Mouse (Mus musculus): Measurements from ENCODE around the gene Odf4. TPM values are rescaled to one million over a fixed set of nuclear protein-coding genes. Genes with fewer than 3 reads are reported as not detected.
"Not testable (repeated sequence)": the region's sequence is repeated elsewhere in the genome, so short reads cannot be mapped to it uniquely, and the experiment has no call there.

Odf4 gene
- 506 and 512 TPM in 2 replicates for polyA plus RNA-seq (2012; rRNA removed)

GRCm38 (mm10) chr11:68926981-68927380 lies at the start of gene Odf4:
Gene Odf4 (minus strand): TSS chr11:68927081.
- Histone ChIP-seq H3K27me3 (ENCODE audit: control insufficient read depth, insufficient read depth, low read length) (no peaks in the 10 kb centered on the region), H3K4me1 (ENCODE audit: control insufficient read depth, insufficient read depth, low read length) (peaks cover 8% of the 10 kb centered on the region), H3K4me3 (ENCODE audit: control insufficient read depth, low read depth, low read length) (peak within 1 kb of the TSS; percentile 95), H3K27ac (ENCODE audit: control insufficient read depth, insufficient read depth, low read depth, low read length) (peak within 1 kb of the TSS; percentile 99), H3K36me3 (ENCODE audit: control insufficient read depth, insufficient read depth, low read length) (peaks cover 7% of the 10 kb centered on the region)
- peak; percentile 76 for TF ChIP-seq POLR2A (IDR thresholded peaks at IDR 0.05; ENCODE audit: control insufficient read depth, low read depth, low read length)
- TF ChIP-seq CTCF (IDR thresholded peaks at IDR 0.05; ENCODE audit: control insufficient read depth, insufficient read depth, insufficient replicate concordance, low read depth, low read length) = no peak

- H3K27ac ChIP-seq (ENCODE audit: control insufficient read depth, insufficient read depth, low read depth, low read length) = no peak overlapping the region
- peaks cover 2% of the 10 kb centered on the region; the same call in 1 of the 2 replicates for H3K36me3 ChIP-seq (ENCODE audit: control insufficient read depth, insufficient read depth, low read length)
- no peak for TF ChIP-seq CTCF (IDR thresholded peaks at IDR 0.05; ENCODE audit: control insufficient read depth, insufficient read depth, insufficient replicate concordance, low read depth, low read length)
- TF ChIP-seq POLR2A (IDR thresholded peaks at IDR 0.05; ENCODE audit: control insufficient read depth, low read depth, low read length) = no peak
- H3K4me3 ChIP-seq (ENCODE audit: control insufficient read depth, low read depth, low read length) = no peak overlapping the region
- H3K27me3 ChIP-seq (ENCODE audit: control insufficient read depth, insufficient read depth, low read length) = no peaks in the 10 kb centered on the region
- peaks cover 22% of the 10 kb centered on the region for H3K4me1 ChIP-seq (ENCODE audit: control insufficient read depth, insufficient read depth, low read length)
Observed at GRCm38 (mm10) chr11:68975601-68976000, 48.7 kb upstream of the Odf4 start.

GRCm38 (mm10) chr11:68975085-68975484 lies 48.2 kb upstream of the Odf4 start, which contains the start of gene Rangrf:
Gene Rangrf (minus strand): TSS chr11:68975185.
- peaks cover 22% of the 10 kb centered on the region for H3K4me1 ChIP-seq (ENCODE audit: control insufficient read depth, insufficient read depth, low read length)
- peaks cover 2% of the 10 kb centered on the region; the same call in 1 of the 2 replicates for H3K36me3 ChIP-seq (ENCODE audit: control insufficient read depth, insufficient read depth, low read length)
- H3K4me3 ChIP-seq (ENCODE audit: control insufficient read depth, low read depth, low read length) = peak within 1 kb of the TSS; percentile 91
- TF ChIP-seq CTCF (IDR thresholded peaks at IDR 0.05; ENCODE audit: control insufficient read depth, insufficient read depth, insufficient replicate concordance, low read depth, low read length) = no peak
- no peak for TF ChIP-seq POLR2A (IDR thresholded peaks at IDR 0.05; ENCODE audit: control insufficient read depth, low read depth, low read length)
- no peaks in the 10 kb centered on the region for H3K27me3 ChIP-seq (ENCODE audit: control insufficient read depth, insufficient read depth, low read length)
- H3K27ac ChIP-seq (ENCODE audit: control insufficient read depth, insufficient read depth, low read depth, low read length) = peak within 1 kb of the TSS; percentile 95

- peak overlapping the region; percentile 95 for H3K27ac ChIP-seq (ENCODE audit: control insufficient read depth, insufficient read depth, low read depth, low read length)
- H3K27me3 ChIP-seq (ENCODE audit: control insufficient read depth, insufficient read depth, low read length) = no peaks in the 10 kb centered on the region
- peaks cover 22% of the 10 kb centered on the region for H3K4me1 ChIP-seq (ENCODE audit: control insufficient read depth, insufficient read depth, low read length)
- TF ChIP-seq CTCF (IDR thresholded peaks at IDR 0.05; ENCODE audit: control insufficient read depth, insufficient read depth, insufficient replicate concordance, low read depth, low read length) (no peak), POLR2A (IDR thresholded peaks at IDR 0.05; ENCODE audit: control insufficient read depth, low read depth, low read length) (no peak)
- H3K36me3 ChIP-seq (ENCODE audit: control insufficient read depth, insufficient read depth, low read length) = peaks cover 2% of the 10 kb centered on the region; the same call in 1 of the 2 replicates
- H3K4me3 ChIP-seq (ENCODE audit: control insufficient read depth, low read depth, low read length) = peak overlapping the region; percentile 91
Observed at GRCm38 (mm10) chr11:68974059-68974450, 47.2 kb upstream of the Odf4 start.

DNA sequence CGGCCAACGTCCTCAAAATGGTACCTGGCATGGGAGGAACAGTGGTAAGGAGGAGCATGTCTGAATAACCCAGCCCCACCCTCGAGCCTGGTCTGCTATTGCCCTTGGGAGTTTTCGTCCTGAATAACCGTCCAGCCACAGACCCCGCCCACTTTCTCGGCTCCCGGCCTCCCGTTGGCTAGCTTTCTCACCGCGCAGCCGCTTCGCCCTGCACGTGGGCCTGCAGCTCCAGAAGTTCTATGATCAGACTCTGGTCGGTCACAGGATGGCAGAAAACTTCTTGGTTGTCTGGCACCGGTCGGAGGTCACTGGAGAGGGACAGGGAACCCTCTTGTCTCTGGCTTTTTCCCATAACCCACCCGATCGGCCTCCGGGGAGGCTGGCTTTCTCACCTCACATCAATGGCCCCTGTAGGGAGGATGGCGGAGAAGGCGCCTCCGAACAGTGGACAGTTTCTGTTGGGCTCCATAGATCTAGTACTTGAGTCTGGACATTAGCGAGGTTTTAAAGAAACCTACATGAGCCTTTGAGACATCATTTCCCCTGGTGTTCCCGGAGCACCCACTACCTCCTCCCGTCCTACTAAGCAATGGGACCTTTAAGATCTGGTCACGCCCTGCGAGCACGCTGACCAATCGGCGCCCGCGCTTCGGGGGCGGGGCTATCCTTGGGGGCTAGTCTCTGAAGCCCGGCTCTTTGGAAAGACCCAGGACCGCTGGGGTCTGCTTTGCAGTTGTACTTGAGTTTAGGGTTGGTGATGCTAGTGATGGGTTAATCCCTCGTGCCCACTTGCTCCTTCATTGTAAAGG lies 46.6 kb upstream of the Odf4 start:
- Histone ChIP-seq H3K4me1 (ENCODE audit: control insufficient read depth, insufficient read depth, low read length) (peaks cover 24% of the 10 kb centered on the region), H3K27ac (ENCODE audit: control insufficient read depth, insufficient read depth, low read depth, low read length) (peak overlapping the region; percentile 95), H3K4me3 (ENCODE audit: control insufficient read depth, low read depth, low read length) (peak overlapping the region; percentile 91)
- not testable (repeated sequence) for H3K36me3 ChIP-seq (ENCODE audit: control insufficient read depth, insufficient read depth, low read length); H3K27me3 ChIP-seq (ENCODE audit: control insufficient read depth, insufficient read depth, low read length)
- peak; percentile 55; the same call in 1 of the 2 replicates for TF ChIP-seq POLR2A (IDR thresholded peaks at IDR 0.05; ENCODE audit: control insufficient read depth, low read depth, low read length)

DNA sequence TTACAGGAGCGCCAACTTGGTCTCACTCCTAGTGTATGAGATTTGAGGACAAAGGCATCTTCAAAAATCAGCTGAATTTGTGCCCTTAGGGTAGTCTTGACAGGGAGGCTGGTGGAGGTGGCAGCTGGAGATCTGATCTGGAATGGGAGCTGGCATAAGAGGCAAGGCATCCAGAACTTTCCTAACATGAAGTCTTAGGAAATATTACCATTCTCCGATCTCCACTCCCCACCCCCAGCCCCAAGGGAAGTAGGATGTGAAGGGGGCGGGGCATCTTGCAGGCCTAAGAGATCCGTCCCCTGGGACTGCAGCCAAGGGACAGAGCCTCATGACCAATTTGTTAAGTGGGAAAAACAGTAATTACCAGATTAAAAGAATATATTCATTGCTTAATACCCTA lies 43.4 kb upstream of the Odf4 start:
- peaks cover 21% of the 10 kb centered on the region for H3K4me1 ChIP-seq (ENCODE audit: control insufficient read depth, insufficient read depth, low read length)

DNA sequence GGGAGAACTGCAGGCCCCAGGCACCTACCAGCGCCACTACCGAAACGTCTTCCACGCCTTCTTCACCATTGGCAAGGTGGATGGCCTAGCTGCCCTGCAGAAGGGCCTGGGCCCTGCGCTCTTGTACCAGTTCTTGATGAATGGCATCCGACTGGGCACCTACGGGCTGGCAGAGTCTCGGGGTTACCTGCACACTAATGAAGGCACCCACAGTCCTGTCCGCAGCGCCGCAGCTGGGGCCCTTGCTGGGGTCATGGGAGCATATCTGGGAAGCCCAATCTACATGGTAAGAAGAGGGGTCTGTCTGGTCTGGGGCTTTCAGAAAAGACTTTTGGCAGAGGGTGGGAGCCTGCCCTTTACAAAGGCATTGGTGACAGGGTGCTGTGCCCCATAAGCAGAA lies 41.9 kb upstream of the Odf4 start:
- 0 out of 2 replicates have a peak overlapping the region, but pooled peaks have one; percentile 1 for H3K27ac ChIP-seq (ENCODE audit: control insufficient read depth, insufficient read depth, low read depth, low read length)
- H3K27me3 ChIP-seq (ENCODE audit: control insufficient read depth, insufficient read depth, low read length) = no peaks in the 10 kb centered on the region
- H3K4me3 ChIP-seq (ENCODE audit: control insufficient read depth, low read depth, low read length) = peak overlapping the region; percentile 98
- H3K4me1 ChIP-seq (ENCODE audit: control insufficient read depth, insufficient read depth, low read length) = peaks cover 16% of the 10 kb centered on the region
- TF ChIP-seq CTCF (IDR thresholded peaks at IDR 0.05; ENCODE audit: control insufficient read depth, insufficient read depth, insufficient replicate concordance, low read depth, low read length) = no peak
- peaks cover 2% of the 10 kb centered on the region; the same call in 1 of the 2 replicates for H3K36me3 ChIP-seq (ENCODE audit: control insufficient read depth, insufficient read depth, low read length)

More for the DNA sequence above, 43.4 kb upstream of the Odf4 start:
- TF ChIP-seq CTCF (IDR thresholded peaks at IDR 0.05; ENCODE audit: control insufficient read depth, insufficient read depth, insufficient replicate concordance, low read depth, low read length) (no peak), POLR2A (IDR thresholded peaks at IDR 0.05; ENCODE audit: control insufficient read depth, low read depth, low read length) (no peak)
- Histone ChIP-seq H3K27ac (ENCODE audit: control insufficient read depth, insufficient read depth, low read depth, low read length) (no peak overlapping the region; the same call in 1 of the 2 replicates), H3K27me3 (ENCODE audit: control insufficient read depth, insufficient read depth, low read length) (no peaks in the 10 kb centered on the region), H3K4me3 (ENCODE audit: control insufficient read depth, low read depth, low read length) (peak overlapping the region; percentile 30), H3K36me3 (ENCODE audit: control insufficient read depth, insufficient read depth, low read length) (peaks cover 2% of the 10 kb centered on the region; the same call in 1 of the 2 replicates)

Measured in testis, adult 2 months (tissue).